Mouse (Mus musculus) G1E-ER4 (cell line): ENCODE data around the gene Cacna1e. TPM values are rescaled to one million over a fixed set of nuclear protein-coding genes. Genes with fewer than 3 reads are reported as not detected.

Experiments
- GATA1 ChIP-seq: IDR thresholded peaks from one replicate; pipeline ENCODE4 v1.8.0; 2012; ENCODE audit warnings: low read length, inconsistent platforms
- polyA plus RNA-seq: library from polyadenylated mRNA; stranded (reverse); fragments of >175 nt; gene quantifications from 2 replicates; pipeline ENCODE4 v1.2.3, GENCODE M21; 2012

Cacna1e gene
- polyA plus RNA-seq, 1 experiment: not detected

DNA sequence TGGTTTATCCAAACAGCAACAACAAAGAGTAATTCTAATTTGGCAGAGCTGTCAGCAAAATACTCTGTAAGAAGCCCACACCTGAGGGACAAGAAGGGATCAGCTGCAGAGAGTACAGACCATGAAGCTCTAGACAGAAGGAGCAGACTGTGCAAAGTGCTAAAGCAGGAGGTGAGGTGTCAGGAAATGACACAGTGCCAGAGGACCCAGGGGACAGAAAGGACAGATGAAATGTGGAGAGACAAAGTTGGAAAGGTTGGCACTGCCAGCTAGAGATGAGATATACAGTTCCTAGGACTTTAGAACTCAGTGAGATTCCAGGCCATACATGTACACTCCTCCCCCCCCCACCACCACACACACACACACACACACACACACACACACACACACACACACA, 113.2 kb downstream of the Cacna1e start:
- TF ChIP-seq GATA1: no peak

DNA sequence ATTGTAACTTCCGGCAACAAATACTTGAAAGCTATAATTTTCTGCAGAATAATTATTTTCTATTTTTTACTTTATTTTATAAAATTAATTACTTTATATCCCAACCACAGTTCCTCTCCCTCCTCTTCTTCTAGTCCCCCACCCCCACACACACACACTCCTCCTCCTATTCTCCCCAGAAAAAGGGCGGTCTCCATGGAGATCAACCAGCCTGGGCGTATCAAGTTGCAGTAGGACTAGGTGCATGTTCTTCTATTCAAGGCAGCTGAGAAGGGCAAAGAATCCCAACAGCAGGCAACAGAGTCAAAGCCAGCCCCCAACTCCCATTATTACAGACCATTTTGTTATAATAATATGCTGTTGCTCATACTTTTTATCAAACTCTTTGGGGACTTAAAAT, 113.8 kb downstream of the Cacna1e start:
- no peak for TF ChIP-seq GATA1

GRCm38 (mm10) chr1:154763132-154763531, 121.2 kb downstream of the Cacna1e start:
- no peak for TF ChIP-seq GATA1

- TF ChIP-seq GATA1: no peak
These were observed 132.2 kb downstream of the Cacna1e start for GRCm38 (mm10) chr1:154752081-154752480.

- TF ChIP-seq GATA1: no peak
These were observed 135.8 kb downstream of the Cacna1e start for GRCm38 (mm10) chr1:154748531-154748930.

GRCm38 (mm10) chr1:154745241-154745640, 139.1 kb downstream of the Cacna1e start:
- no peak for TF ChIP-seq GATA1

DNA sequence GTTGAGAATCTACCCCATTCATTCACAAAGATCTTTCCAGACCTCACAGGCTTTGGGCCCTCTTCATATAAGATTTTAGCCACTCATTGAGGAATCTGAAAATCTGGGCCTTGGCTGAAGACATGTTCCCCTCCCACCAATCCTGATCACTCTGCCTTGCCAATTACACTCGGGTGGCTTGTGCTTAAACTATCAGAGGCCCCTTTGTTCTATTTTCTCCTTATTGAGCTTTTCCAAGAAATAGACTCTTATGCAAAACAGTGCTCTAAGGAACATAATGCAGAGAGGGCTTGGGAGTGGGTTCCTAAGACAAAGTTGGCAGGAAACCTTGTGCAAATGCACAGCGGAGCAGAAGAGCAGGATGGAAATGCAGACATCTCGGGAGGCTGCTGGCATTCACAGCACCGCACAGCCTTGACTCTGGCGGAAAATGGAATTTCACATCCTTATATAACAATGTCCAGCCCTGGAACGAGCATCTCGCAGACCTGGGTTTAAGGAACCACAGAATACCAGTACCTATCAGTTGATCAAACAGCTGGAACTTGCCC, 153.8 kb downstream of the Cacna1e start:
- no peak for TF ChIP-seq GATA1

DNA sequence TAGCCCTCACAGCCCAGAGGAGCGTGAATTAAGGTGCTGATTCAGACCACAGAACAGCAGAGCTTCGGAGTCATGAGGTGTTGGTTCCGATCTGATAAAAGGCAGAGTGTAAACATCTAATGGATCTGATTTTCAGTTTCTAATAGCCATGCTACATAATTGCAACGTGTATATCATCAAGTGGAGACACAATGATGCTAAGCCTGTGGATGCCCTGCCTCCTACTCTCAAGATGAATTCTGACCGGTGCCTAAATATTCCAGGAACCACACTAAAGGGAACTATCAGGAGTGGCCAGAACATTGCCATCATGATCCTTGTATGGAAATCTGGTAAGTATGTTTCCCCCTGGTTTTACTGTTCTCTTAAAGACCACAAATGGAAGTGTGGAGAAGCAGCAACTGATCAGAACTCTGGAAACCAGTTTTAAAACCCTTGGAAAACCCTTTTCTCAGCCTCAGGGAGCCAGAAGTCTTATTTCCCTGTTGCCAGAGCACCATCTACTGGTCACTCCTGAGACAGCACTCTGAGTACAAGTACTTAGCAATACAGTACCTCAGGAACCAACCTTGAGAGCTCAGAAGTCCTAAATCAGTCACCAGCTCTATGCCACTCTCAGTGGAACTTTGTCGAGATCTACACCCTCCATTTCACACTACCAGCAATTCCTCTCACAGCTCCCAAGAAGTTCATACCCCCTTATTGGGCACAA, 154.9 kb downstream of the Cacna1e start:
- no peak for TF ChIP-seq GATA1

GRCm38 (mm10) chr1:154728682-154729081, 155.6 kb downstream of the Cacna1e start:
- TF ChIP-seq GATA1: no peak

GRCm38 (mm10) chr1:154727696-154728095, 156.6 kb downstream of the Cacna1e start:
- TF ChIP-seq GATA1: no peak

DNA sequence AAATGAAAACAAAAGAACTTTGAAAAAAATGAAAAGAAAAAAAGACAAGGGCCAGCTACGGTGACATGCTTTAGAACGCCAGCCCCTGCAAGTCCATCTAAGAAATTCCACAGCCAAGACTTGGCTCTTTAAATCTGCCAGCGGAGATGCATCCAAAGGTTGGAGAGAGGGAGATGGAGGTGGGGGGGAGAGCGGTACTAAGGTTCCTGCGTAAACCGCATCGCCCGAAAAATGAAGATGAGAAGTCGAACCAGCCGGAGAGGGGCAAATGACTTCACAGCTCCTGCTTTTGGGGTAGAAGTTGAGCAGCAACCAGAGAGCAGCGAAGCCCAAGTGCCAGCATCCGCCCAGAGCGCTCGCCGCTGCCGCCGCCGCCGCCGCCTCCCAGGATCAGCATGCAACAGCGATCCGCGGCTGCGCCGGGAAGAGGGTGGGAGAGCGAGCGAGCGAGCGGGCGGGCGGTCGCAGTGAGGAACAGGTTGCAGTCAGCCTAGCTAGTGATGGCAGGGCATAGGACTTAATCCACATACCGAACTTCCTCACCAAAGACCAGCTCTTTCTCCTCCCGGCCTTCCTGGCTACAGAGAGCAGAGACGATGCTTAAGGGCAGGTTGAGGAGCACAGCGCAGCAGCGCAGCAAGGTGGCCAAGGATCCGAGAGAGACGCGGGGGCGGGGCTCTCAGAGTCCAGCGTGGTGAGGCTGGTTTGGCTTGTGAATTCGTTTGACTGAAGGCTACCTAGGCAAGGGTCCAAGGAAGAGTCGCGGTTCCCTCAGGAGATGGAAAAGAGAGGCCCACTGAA, 157.7 kb downstream of the Cacna1e start:
- no peak for TF ChIP-seq GATA1

DNA sequence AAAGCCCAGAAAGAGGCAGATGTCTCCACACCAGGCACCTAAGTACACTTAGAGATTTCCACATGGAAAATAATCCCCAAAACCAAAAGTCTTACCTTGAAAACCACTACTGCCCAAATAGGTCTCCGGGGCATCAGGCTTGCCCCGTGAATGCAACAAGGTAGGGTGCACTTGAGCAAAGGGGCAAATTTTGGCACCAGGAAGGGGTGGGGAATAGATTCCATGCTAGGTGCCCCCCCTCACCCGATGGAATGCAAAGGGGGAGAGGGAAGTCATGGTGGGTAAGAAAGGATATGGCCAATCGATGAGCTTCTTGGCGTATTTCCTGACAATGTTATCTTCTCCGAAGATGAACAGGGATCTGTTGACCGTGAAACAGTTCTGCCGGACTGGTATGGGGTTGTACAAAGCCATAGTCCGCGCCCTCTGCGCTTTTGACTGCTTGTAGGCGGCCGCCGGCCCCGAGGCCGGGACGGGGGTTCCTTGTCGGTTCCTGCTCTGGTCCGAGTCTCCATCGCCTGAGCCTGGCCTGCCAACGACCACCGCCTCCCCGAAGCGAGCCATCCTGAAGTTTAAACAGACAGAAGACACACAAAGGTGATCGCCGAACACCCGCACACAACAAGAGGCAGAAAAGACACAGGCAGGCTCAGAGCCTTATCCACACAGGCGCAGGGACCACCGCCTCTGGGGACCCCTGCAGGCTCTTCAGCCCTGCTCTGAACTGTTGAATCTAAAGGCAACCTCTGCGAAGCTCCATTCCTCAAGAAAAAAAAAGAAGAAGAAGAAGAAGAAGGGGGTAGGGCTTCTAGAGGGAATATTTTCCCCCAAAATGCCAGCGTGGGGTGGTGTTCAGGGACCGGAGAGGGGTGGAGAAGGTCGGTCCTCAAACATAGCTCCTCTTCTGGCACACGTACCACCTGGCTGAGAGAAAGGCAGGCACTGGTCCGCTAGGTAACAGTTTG, 158.7 kb downstream of the Cacna1e start:
- TF ChIP-seq GATA1: no peak

- TF ChIP-seq GATA1: no peak
These were observed 160.6 kb downstream of the Cacna1e start for GRCm38 (mm10) chr1:154723537-154724286.

DNA sequence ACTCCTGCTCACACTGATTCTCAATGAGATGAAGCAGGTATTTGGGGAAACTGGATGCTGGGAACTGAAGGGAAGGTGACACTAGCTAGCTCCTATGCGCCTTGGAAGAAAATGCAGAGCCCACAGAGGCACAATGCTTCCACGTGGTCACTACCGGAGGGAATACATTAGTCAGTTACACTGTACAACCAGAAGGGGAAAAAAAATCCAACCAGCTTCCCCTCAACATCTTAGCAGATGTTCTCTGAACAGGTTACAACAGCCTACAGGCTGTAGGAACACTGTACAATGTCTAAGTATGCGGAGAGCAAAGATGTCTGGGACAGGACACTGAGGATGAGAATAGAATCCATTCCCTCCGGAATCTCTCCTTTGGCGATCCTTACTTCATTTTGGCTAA, 161.2 kb downstream of the Cacna1e start:
- TF ChIP-seq GATA1: no peak

DNA sequence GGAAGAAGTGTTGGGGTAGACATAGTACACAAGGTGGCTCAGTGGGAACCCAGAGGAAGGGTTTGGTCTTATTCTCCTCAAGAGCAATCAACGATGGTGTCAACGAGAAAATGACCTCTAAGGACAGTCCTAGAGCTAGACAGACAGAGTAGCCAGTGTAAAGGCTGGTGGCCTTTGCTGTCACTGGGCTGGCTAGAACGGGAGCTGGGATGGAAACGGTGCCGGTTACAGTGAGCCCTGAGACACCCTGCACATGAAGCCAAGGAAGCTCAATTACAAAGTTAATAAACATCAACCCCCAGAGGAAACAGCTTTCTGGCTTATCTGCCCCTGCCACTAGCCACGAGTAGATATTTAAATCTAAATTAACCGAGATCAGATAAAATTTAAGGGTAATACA, 168.7 kb downstream of the Cacna1e start:
- no peak for TF ChIP-seq GATA1
